Mouse (Mus musculus) 416B (cell line): ENCODE data around the gene Tomm20l.

Experiments used
- DNase-seq: peaks from one replicate; pipeline ENCODE4 v3.0.0; 2011; ENCODE audit warnings: low read depth

The Tomm20l gene

DNA sequence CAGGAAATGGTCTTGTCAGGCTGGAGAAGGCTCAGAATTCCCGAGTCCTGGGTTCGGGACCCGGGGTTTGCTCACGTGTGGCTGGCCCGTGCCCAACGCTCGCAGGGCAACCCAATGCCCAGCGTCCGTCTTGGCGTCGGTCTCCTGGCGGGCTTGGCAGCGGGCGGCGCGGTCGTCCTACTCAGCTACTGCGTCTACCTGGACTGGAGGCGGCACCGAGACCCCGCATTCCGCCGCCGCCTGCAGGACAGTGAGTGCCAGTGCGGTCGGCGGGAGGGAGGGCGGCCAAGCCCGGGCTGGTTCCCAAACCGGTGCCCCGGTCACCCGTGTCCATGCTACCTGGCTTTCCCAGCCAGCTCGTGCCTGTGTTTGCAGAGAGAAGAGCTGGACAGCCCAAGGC is at the start of gene Tomm20l:
TSS of gene Tomm20l (plus strand) at position 98 of the 400 bp plus-strand sequence.
- DNase-seq = no peak

DNA sequence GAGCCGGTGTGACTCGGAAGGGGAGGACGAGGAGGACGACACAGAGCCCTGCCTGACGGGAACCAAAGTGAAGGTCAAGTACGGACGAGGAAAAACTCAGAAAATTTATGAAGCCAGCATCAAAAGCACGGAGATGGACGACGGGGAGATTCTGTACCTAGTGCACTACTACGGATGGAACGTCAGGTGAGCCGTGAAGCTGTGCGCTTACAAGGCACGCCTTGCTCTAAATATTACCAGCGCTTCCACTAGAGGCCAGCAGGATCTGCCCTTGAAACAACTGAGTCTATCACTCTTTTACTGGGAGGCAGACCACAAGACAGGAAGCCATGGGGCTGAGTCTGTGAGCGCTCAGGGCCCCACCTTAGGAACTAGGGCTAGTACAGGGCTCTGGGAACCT is 41.4 kb upstream of the Tomm20l start:
- peak; percentile 46 for DNase-seq

DNA sequence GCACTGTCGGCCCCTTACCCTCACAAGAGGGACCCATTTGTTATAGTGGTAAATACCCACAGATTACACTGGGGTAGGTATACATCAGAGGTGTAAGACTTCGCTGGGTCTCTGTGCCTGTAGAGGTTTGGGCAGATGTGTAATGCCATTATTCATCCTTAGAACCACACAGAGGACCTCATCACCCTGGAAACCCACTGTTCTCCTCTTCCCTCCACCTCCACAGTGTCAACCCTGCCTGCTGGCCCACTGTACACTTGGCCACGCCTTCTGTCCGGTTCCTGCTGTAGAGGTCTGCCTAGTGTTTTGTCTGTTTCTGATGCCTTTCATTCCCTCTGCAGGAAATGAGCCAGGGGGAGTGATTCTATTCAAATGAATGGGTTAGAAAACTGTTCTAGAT is 39.2 kb upstream of the Tomm20l start:
- no peak for DNase-seq

DNA sequence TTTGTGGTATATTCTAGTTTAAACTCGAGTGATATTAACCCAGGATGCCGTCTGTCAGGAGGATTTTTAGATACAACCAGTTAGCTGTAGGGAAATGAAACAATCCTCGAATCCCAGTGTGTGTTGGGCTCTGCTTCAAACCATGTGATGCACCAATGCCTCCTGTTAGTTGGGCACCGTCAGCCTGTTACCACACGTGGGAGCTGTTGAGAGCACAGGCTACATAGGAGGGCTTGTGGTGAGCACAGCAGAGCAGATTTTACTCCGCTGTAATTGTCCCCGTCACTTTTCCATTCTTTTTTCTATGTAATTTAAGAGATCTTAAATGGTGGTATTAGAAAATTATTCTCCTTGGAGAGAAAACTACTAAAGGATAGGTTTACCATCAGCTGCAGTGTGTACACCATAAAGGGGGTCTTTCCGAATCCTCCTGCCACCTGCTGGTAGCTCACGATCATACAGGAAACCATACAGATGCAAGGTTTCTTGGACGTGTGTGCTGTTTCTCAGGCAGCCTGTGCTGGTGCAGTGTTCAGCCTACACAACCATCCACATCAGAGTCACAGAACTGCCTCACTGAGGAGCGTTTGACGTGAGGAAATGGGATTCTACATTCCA is 38.0 kb upstream of the Tomm20l start:
- peak; percentile 67 for DNase-seq

DNA sequence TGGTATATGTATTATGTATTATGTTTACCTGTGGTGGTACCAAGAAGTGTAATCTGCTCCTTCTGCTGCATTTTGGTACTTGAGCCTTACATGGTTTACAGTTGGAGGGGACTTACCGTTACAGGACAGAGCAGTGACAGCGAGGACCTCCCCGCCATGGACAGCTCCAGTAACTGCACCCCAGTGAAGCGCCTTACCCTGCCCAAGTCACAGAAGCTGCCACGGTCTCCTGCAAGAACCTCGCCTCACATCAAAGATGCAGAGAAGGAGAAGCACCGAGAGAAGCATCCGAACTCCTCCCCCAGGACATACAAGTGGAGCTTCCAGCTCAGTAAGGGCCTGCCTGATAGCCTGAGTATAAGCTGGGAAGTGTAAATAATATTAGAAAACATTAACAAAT is 24.9 kb upstream of the Tomm20l start:
- no peak for DNase-seq

DNA sequence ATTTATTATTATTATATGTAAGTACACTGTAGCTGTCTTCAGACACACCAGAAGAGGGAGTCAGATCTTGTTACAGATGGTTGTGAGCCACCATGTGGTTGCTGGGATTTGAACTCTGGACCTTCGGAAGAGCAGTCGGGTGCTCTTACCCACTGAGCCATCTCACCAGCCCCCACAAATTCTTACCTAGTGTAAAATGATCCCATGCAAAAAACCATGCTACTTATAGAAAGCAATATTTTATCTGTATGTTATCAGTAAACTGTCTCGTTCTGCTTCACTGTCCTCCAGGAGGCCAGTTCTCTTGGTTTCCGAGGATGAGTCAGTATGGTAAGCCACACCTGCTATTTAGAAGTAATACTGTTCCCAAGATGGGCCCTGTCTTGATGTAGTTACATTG is 7.0 kb upstream of the Tomm20l start:
- peak; percentile 25 for DNase-seq

DNA sequence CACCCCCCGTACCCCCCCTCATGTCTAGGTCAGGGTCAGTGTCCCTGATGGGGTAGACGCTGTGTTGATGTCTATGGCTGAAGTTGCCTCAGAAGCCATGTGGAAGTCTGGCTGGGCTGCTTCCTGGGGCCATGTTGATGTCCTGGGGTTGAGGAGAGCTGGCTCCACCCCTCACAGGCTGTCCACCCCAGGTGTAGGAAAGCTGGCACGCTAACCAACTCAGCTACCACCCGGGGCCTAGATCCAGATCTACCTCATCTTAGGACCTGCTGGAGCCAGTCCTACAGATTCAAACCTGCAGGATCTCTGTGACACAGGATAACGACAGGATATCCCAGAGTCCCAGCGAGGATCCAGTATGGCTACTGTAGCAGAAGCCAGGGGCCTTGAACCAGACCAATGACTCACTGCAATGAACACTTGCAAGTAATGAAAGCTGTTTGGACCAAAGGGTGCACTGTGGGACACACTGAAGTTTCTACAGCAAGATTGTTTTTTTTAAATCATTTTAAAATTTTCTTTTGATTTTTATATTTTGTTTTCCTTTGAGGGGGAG is 3.9 kb upstream of the Tomm20l start:
- DNase-seq = no peak

DNA sequence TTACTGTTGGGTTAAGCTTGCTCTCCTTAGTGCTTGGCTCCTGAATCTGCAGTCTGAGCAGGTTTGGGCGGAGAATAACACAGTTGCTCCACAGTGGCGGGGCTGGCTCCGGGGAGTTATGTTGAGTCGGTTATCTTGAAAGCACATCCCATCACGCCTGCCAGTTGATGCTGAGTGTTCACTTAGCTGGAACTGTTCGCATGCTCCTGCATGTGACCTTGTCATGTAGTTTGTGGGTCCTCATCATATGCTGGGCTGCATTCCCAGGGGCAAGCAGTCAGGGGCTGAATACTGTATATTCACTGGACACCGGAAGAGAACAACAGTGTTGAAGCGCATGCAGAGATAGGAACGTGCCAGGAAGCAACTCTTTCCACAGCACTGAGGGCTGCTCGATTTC is 1.8 kb downstream of the Tomm20l start:
- DNase-seq = no peak

DNA sequence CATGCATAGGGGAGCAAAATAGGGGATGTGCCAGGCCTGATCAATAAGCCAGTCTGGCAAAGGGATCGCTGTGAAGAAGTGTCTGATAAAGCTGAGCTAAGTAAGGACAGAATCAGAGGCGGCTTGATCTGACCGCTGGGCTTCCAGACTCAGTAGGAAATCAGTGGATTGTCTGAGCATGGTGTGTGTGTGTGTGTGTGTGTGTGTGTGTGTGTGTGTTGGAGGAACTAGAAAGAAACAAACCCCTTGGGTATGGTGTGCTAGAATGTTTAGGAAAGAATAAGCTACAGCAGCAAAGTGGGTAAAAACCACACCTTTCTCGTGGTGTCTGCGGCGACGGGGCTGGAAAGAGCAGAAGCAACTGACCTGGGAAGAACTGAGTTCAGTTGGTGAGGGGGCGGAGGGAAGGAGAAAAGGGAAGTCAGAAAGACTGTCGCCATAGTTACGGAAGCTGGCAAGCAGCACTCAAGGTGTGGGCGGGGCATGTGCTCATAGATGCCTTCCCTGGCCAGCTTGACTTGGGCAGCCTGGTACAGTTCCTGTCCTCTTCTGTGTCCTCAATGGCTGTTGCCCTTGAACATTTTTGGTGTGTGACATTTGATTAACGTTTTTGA is 2.6 kb downstream of the Tomm20l start:
- peak; percentile 92 for DNase-seq

DNA sequence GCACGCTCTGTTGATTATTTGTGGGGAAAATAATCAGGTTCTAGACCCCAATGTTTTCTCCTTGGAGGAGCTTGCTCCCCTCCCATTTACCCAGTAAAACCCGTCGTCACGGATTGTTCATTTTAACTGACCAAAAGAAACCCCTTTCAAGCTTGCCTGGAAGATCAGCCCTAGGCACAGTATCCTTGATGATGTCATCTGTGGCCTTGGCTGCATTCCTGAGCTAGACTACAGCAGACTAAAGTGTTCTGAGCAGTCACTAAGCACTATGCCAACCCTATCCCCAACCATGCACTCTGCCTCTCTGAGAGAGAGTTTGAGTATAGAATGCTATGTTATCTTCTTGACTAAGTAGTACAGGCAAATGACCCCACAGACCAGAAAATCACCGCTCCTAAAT is 5.2 kb downstream of the Tomm20l start:
- DNase-seq = no peak

DNA sequence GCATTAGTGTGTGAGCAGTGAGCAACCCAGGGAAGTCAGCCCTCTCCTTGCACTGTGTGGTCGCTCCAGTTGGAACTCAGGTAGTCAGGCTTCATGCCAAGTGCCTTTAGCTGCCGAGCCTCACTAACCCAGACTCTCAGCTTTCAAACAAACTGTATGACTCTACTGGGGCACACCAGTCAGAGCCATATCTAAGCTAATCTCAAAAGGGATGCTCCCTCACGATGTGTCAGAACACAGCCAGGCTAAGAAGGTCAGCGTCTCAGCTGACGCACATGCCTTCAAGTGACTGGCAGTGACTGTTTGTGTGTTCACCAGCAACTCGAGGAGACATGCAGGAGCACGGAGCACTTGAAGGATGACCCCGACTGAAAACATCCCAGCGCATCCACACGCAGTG is 11.5 kb downstream of the Tomm20l start:
- no peak for DNase-seq

DNA sequence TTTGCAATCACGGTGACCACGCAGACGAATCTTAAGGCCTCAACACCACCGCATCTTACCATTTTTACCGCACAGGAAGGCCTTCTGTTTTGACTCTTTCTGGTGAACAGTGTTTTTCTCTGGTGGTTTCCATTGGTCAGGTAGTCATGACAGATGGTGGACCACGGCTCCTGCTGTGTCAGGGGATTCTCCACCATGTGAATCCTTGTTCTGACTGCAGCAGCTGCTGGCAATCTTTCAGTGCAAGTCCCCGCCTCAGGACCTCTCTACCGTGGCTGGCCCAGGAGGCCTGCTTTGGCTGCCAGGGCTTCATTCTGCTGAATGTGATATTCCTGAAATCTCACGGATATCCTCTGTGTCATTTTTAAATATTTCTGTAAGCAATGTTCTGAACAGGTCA is 12.1 kb downstream of the Tomm20l start:
- DNase-seq = no peak

DNA sequence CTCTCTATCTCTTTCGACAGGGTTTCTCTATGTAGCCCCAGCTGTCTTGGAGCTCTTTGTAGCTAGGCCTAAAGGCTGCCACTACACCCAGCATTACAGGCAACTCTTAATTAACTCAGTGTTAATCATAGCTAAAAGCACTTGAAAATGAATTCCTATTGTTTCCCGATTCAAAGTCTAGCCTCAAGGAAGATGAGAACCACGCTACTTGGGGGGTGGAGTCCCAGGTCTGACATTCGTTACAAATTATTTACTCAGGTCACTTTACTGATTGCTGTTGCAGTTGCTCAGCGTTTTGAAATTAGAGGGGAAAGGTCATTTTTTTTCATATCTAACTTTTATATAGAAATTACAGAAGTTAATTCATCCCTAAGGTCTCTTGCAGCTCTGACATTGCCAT is 24.4 kb downstream of the Tomm20l start:
- peak; percentile 41 for DNase-seq

DNA sequence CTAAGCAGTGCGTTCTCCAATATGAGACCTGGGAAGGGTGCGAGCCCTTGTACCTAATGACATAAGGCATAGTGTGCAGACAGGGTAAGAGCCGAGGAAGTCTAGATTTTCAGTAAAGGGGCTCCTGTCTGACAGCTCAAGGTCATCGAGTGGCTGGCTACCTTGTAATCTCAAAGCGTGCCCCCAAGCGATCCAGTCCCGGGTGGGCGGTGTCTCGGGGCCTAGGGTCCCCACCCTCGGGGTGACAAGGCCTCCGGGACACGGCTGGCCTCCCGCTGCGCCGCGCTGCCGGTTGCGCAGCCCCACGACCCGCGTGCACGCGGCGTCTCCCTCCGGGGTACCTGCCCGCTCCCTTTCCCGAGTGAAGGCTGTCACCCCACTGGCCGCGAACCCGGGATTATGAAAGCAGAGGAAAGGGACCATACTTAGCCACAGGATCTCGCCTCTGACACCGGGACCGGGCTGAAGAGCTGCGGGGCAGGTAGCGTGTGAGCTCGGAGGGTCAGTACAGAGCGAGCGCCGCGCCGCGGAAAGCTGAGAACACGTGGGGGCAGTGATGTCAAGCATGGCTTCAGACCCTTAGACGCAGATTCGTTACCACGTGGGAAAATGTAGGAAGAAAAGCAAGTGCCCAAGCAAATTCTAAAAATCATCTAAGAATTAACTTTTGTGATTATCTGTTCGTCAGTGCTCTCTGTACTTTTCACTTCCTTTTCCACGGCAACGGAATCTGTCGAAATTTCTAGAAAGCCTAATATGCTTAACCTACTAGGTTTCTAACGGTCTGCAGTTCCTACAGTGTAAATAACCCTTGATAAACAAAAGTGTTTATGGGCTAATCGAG is 25.1 kb downstream of the Tomm20l start, which contains the start of the genes Timm9 and 2700049A03Rik:
TSS of gene Timm9 (minus strand) at position 555 of the 844 bp plus-strand sequence.
TSS of gene 2700049A03Rik (plus strand) at position 719 of the 844 bp plus-strand sequence.
- DNase-seq = peak; percentile 59

DNA sequence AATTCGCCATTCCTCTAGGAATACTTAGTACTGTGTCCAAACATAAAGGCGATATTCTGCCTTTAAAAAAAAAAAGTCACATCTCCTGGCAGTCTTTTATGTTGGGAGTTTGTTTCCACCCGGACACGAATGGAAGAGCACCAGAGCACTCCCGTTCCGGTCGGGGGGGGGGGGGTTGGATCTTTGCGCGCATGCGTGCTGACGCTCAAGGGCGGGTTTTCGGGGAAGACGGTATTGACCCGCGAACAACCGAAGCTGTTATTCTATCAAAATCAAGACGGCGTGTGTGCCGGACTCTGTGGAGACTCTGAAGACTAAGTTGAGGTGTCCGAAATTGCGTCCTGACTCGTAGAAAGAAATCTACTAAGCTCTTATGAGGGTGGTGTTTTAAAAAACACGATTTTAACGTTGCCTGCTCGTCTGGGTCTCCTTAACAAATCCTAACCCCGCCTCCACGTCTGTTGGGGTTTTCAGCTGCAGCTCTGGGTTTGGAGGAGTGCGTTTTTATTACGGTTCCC is 25.8 kb downstream of the Tomm20l start:
- DNase-seq = peak; percentile 97

DNA sequence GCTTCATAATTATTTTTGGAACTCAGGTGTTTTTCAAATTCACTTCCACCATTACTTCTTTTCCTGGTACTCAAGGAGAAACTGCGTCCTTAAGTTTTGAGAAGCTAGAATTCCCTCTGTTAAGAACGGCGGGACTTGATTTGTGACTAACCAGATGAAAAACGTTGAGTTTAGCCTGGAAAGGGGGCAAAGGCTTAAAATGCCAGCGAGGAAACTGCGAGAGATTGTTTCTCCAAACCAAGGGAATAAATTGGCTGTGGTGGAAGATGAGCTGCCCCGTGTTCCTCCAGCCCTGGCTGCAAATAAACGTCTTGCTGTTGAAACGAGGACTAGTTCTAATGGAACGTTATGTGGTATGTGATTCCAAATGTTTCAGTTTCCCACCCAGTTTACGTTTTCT is 26.5 kb downstream of the Tomm20l start:
- DNase-seq = peak; percentile 39

DNA sequence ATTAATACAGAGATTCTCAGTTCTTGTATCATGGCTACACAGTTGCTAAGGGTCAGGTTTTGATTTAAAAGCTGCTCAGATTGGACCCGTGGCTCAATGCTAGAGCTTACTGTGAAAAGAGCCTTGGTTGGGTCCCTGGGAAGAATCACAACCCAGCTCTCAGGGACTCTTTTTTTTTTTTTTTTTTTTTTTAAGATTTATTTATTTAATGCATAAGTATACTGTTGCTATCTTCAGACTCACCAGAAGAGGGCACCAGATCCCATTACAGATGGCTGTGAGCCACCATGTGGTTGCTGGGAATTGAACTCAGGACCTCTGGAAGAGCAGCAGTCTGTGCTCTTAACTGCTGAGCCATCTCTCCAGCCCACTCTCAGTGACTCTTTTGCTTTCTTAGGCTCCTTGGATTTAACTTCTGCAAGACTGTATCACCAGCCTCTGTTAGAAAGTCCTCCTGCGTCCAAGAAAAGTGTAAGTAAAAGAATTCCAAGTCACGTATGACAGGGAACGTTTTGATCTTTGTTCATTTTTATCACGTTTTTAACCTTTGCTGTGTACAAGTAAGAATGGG is 28.1 kb downstream of the Tomm20l start:
- DNase-seq = peak; percentile 30

DNA sequence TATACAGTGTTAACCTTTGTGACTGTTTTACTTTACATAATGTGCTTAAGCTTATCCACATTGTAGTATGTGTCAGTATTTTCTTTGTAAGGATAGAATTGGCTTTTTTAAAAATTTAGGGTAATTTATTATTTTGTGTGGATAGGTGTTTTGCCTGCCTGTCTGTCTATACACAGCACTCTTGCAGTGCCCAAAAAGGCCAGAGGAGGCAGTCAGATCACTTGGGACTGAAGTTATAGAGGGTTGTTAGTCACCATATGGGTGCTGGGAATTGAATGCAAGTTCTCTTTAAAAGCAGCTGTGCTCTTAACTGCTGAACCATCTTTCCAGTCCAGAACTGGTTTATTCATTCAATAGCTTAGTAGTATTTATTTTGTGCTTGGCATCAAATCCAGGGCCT is 30.0 kb downstream of the Tomm20l start:
- no peak for DNase-seq

DNA sequence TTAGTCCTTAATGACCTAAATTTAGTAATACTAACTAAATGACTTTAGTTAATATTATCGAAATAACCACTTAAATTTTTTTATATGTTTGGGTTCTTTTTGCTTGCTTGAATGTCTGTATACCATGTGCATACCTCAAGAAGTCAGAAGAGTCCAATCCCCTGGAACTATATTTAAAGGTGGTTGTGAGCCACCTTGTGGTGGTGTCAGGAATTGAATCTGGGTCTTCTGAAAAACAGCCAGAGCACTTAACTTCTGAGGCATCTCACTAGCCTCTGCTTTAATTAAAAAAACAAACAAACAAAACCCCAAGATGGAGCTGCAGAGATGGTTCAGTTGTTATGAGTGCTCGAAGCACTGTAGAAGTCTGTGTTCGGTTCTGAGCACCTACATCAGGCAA is 36.4 kb downstream of the Tomm20l start:
- DNase-seq = peak; percentile 66

DNA sequence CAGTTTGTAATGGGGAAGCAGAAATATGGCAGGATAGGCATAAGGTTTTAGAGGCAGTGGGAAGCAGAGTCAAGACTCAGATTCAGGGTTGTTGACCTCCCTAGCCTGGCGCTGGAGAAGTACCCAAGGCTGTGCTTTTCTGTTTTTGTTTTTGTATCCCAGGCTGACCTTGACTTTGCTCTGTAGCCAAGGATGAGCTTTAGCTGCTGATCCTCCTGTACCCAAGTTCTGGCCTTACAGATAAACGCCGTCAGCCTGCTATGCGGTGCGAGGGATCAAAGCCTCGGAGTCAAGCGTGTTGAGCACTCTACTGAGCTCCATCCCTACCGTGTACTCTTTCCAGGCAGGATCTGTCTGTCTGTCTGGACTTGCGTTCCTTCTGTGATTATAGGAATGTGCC is 37.6 kb downstream of the Tomm20l start:
- no peak for DNase-seq

DNA sequence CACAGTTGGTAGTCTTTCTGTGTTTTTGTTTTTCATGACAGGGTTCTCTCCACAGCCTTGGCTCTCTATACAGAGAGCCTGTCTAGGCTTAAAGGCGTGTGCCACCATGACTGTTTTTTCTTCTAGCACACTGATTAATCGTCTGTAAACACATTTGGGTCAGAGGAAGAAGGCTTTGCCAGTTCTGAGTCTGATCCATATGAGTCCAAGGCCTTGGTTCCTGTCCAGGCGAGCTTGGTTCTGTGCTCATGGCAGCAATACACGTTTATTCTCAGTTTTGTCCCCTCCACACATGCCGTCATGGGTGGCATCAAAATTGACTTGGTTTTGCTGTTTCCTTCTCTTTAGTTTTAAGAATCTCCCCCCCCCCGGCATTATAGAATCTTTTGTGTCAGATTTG is 38.2 kb downstream of the Tomm20l start:
- no peak for DNase-seq

DNA sequence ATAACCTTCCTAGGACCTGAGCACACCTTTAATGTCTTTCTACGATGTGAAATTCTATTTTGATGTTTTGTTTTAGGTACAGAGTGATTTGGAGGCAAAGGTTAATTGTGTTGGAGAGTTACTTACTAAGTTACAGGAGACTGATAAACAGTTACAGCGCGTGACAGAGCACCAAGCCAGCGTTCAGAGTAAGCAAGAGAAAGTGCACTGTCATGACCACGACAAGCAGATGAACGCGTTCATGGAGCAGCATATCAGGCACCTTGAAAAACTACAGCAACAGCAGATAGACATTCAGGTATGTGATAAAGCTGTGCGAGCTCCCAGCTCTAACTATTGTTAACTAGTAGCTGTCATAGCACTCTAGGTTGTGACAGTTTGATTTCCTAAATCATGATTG is 38.9 kb downstream of the Tomm20l start:
- DNase-seq = no peak
